Mouse (Mus musculus) liver, postnatal 0 days (tissue): ENCODE measurements around the gene Dusp10. TPM values are rescaled to one million over a fixed set of nuclear protein-coding genes. Genes with fewer than 3 reads are reported as not detected.
A peak's percentile ranks its signal among the peaks of the same experiment; 100 is the strongest.

Experiments
- ATAC-seq: fragments of 200-750 bp; cut with Nextera tagmentation; 2 replicates; pipeline ENCODE4 v1.8.0; 2017; ENCODE audit warnings: mild to moderate bottlenecking, moderate library complexity
- DNase-seq: peaks from one replicate; pipeline ENCODE4 v3.0.0-alpha.2; 2016
- H3K27ac ChIP-seq: fragments of 300-500 bp; sonication (generic); 2 replicates; pipeline ENCODE4 v1.5.1; 2014; ENCODE audit warnings: antibody characterized with exemption, moderate library complexity, mild to moderate bottlenecking, low read depth
- H3K27me3 ChIP-seq: fragments of 300-500 bp; sonication (generic); 2 replicates; pipeline ENCODE4 v1.6.1; 2014; ENCODE audit warnings: low read length, control low read depth, mixed read lengths; ENCODE audit not compliant: insufficient read depth
- H3K36me3 ChIP-seq: fragments of 300-500 bp; sonication (generic); replicated peaks from 2 replicates; pipeline ENCODE4 v1.6.1; 2014; ENCODE audit warnings: mild to moderate bottlenecking, control low read depth, low read length, moderate library complexity, mixed read lengths; ENCODE audit not compliant: insufficient read depth
- H3K4me1 ChIP-seq: fragments of 300-500 bp; sonication (generic); 2 replicates; pipeline ENCODE4 v1.6.1; 2014; ENCODE audit warnings: antibody characterized with exemption, mild to moderate bottlenecking, control low read depth; ENCODE audit not compliant: insufficient read depth
- H3K4me2 ChIP-seq: fragments of 300-500 bp; sonication (generic); 2 replicates; pipeline ENCODE4 v1.6.1; 2014; ENCODE audit warnings: low read depth, mild to moderate bottlenecking, low read length, moderate library complexity, mixed read lengths
- H3K4me3 ChIP-seq: fragments of 300-500 bp; sonication (generic); 2 replicates; pipeline ENCODE4 v1.5.1; 2014; ENCODE audit warnings: low read depth, low read length
- H3K9ac ChIP-seq: fragments of 300-500 bp; sonication (generic); replicated peaks from 2 replicates; pipeline ENCODE4 v1.6.1; 2014; ENCODE audit warnings: mild to moderate bottlenecking, moderate library complexity
- H3K9me3 ChIP-seq: fragments of 300-500 bp; sonication (generic); 2 replicates; pipeline ENCODE4 v1.6.1; 2016; ENCODE audit warnings: mild to moderate bottlenecking, control low read depth, low read length, mixed read lengths
- CTCF ChIP-seq: sonication (generic); IDR thresholded peaks from 2 replicates; pipeline ENCODE4 v1.5.1; 2016; ENCODE audit warnings: antibody characterized with exemption, low read depth
- EP300 ChIP-seq: IDR thresholded peaks from 2 replicates; pipeline ENCODE4 v1.6.1; 2016; ENCODE audit warnings: antibody characterized with exemption, low read depth, mild to moderate bottlenecking
- WGBS: fragments of 180-500 bp; shearing (Covaris S2); extraction: QIAGEN DNeasy Blood & Tissue Kit; methylation state at CpG from one replicate; pipeline ENCODE4 v1.1.7; 2014; ENCODE audit not compliant: insufficient replicate concordance; 5-methylcytosine and 5-hydroxymethylcytosine counted together
- polyA plus RNA-seq: library from polyadenylated mRNA; unstranded; fragments of >200 nt; fragmentation: Nextera tagmentation; extraction: Ambion mirVana; gene quantifications from 2 replicates; pipeline ENCODE4 v1.2.1, GENCODE M21; 2015

The Dusp10 gene
- polyA plus RNA-seq, 1 experiment from 2014 or later, result 2.6 TPM

DNA sequence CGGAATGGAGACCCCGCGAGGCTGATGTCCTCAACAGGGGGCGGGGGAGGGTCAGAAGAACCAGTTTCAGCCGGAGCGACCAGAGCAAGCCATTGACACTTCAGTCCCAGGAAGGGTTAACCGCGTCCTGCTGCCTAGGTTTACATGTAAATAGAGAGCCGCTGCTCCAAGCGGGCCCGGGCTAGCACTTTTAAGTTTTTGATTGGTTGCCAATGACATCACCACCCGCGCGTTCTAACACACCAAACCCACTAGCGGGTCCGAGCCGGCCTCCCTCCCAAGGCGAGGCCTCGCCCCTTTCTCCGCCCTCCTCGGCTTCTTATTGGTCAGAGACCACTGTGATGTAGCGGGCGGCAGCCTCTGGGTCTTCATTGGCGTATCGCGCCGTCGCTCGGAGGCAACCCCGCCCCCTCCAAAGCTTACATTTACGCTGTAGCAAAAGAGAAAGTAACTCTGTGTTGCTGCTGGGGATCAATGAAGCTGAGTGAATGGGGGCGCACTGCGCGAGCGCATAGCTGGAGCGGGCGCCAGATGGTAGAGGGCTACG is 21.0 kb downstream of the Dusp10 start, which contains the start of gene 1700056E22Rik:
1700056E22Rik (minus strand) TSS at position 291 of the 547 bp plus-strand sequence.
- peak within 1 kb of the TSS; percentile 85 for H3K4me3 ChIP-seq
- H3K36me3 ChIP-seq, result no peaks in the 10 kb centered on the region; the same call in 1 of the 2 replicates
- H3K27ac ChIP-seq, result peak within 1 kb of the TSS; percentile 98
- TF ChIP-seq CTCF (peak; percentile 32), EP300 (peak; percentile 17; the same call in 1 of the 2 replicates)
- H3K4me2 ChIP-seq, result peak within 1 kb of the TSS; percentile 99
- WGBS, result 0% methylated on average over 38 of the region's 38 CpGs
- no peaks in the 10 kb centered on the region for H3K9me3 ChIP-seq
- DNase-seq, result peak; percentile 99
- peak; percentile 98 for ATAC-seq
- peak within 1 kb of the TSS; percentile 96 for H3K9ac ChIP-seq
- peaks cover 2% of the 10 kb centered on the region; the same call in 1 of the 2 replicates for H3K27me3 ChIP-seq
- peaks cover 14% of the 10 kb centered on the region for H3K4me1 ChIP-seq

DNA sequence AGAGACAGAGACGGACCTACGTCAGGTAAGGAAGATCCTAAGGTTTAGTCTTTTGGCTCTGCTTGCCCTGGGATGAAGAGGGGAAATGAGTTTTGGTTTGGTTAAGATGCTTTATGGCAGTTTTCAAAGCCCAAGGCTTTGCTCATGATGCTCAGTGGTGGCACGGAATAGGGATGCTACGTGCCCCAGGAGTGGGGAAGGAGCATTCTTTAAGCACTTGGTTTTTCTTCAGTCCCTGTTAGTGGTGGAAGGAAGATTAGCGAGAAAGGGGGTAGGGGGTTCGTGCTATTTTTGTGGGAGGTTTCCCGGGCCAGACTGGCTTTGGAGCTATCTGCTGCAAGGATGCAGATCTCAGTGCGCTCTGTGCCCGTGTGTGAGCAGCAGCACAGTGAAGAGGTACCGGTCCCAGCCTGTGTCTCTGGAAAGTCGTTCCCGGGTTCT is 21.7 kb downstream of the Dusp10 start:
- H3K4me1 ChIP-seq, result peaks cover 14% of the 10 kb centered on the region
- H3K27ac ChIP-seq, result 0 out of 2 replicates have a peak overlapping the region, but pooled peaks have one; percentile 35

DNA sequence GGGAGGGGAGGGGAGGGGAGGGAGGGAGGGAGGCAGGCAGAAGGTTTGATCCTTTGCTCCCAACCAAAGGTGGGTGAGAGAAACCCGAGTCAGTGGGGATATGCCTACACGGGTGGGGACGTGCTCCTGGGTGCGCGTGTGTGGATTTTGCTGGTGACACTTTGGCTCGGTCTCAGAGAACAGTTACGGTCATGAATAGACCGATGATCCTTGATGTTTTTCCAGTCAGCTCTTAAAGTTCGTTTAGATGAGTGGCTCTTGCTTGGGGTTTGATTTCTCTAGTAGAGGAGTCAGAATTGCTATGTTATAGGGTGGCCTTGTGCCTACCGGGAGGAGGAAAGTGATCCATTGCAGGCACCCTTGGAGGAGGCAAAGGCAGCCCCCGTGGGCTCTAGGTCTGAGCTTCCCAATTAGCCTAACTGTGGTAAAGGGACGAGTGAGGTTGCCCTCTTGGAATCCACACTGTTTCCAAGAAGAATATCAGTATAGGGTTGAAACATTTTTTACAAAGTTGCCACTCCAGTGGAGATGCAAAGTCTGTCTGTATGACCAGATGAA is 22.3 kb downstream of the Dusp10 start:
- Histone ChIP-seq H3K27me3 (peaks cover 2% of the 10 kb centered on the region; the same call in 1 of the 2 replicates), H3K4me1 (peaks cover 14% of the 10 kb centered on the region), H3K9ac (peak overlapping the region; percentile 63), H3K36me3 (no peaks in the 10 kb centered on the region; the same call in 1 of the 2 replicates), H3K4me2 (peak overlapping the region; percentile 99), H3K27ac (no peak overlapping the region), H3K4me3 (peak overlapping the region; percentile 85), H3K9me3 (no peaks in the 10 kb centered on the region)
- ATAC-seq (no peak), DNase-seq (no peak)
- no peak for TF ChIP-seq CTCF
- TF ChIP-seq EP300, result no peak
- 18% methylated on average over 12 of the region's 12 CpGs for WGBS

More for the DNA sequence above, 21.7 kb downstream of the Dusp10 start:
- under 1% methylated on average over 12 of the region's 12 CpGs for WGBS
- Histone ChIP-seq H3K9me3 (no peaks in the 10 kb centered on the region), H3K27me3 (peaks cover 2% of the 10 kb centered on the region; the same call in 1 of the 2 replicates), H3K4me3 (peak overlapping the region; percentile 85), H3K36me3 (no peaks in the 10 kb centered on the region; the same call in 1 of the 2 replicates), H3K4me2 (peak overlapping the region; percentile 99), H3K9ac (peak overlapping the region; percentile 58)
- TF ChIP-seq CTCF (no peak), EP300 (no peak)
- ATAC-seq (no peak), DNase-seq (peak; percentile 29)

DNA sequence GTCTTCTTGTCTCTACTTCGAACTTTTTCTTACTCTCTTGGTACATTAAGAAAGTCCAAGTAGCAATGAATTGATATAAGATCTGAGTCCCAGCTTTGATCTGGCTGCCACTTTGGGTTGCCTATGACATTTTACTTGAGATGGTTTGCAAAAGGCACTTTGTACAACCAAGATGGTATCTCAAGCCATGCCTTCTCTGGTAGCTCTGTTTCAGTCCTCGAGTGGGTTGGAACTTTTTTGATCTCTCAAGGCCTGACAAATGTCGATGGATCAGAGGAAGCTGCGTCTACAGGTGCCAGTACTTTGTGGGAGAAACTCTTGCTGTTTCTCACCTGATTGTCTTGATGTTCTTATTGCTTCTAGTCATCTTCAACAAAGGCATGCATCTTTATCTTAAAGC is 24.7 kb downstream of the Dusp10 start:
- ATAC-seq (no peak), DNase-seq (no peak)
- H3K27ac ChIP-seq, result no peak overlapping the region
- no peak overlapping the region for H3K9ac ChIP-seq
- no peaks in the 10 kb centered on the region; the same call in 1 of the 2 replicates for H3K36me3 ChIP-seq
- H3K4me1 ChIP-seq, result peaks cover 12% of the 10 kb centered on the region
- H3K9me3 ChIP-seq, result no peaks in the 10 kb centered on the region
- no peak overlapping the region for H3K4me2 ChIP-seq
- H3K4me3 ChIP-seq, result no peak overlapping the region
- no peaks in the 10 kb centered on the region for H3K27me3 ChIP-seq
- TF ChIP-seq CTCF, result no peak
- no peak for TF ChIP-seq EP300
- 83% methylated on average over 4 of the region's 4 CpGs for WGBS

DNA sequence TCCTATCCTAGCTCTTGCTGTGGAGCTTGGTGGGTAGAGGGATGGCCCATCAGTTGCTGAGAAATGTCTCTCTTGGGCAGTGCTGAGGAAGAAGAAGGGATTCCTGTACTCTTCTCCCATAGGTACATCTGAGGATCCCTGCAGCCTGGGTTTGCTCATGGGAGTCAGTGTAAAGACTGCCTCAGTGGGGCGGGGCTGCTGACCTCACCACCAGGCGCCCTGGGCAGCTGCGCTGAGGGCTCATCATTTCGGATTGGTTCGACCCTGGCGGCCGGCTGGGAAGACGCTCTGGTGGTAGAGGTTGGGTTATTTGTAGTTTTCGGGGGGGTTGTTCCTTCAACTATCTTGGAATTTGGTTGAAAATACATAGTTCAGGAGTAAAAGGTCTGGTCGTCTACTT is 26.2 kb downstream of the Dusp10 start:
- DNase-seq, result no peak
- no peaks in the 10 kb centered on the region for H3K9me3 ChIP-seq
- ATAC-seq, result no peak
- H3K27ac ChIP-seq, result no peak overlapping the region
- no peaks in the 10 kb centered on the region for H3K27me3 ChIP-seq
- 82% methylated on average over 10 of the region's 10 CpGs for WGBS
- H3K36me3 ChIP-seq, result no peaks in the 10 kb centered on the region; the same call in 1 of the 2 replicates
- TF ChIP-seq CTCF (no peak), EP300 (no peak)
- H3K4me2 ChIP-seq, result no peak overlapping the region
- H3K9ac ChIP-seq, result no peak overlapping the region
- no peak overlapping the region for H3K4me3 ChIP-seq
- H3K4me1 ChIP-seq, result peaks cover 9% of the 10 kb centered on the region

DNA sequence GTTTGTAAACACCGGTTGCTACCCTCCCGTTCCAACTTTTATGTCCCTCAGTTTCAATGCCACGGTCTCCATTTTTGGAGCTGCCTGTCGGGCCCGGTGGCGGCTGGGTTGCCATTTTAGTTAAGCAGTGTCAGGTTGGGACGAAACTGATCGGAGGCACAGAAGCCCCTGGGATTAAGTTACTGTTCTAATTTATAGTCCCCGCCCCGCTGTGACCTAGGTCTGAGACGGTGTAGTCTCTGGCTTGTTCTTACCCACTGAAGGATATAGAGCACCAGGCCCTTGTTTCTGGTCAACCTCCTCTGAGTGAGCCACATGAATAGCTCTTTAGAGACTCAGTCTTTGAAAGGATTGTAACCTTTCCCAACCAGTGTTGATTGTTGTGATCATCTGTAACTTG is 27.1 kb downstream of the Dusp10 start:
- DNase-seq (no peak), ATAC-seq (no peak)
- TF ChIP-seq CTCF, result no peak
- TF ChIP-seq EP300, result no peak
- Histone ChIP-seq H3K4me2 (no peak overlapping the region), H3K4me3 (no peak overlapping the region), H3K27me3 (no peaks in the 10 kb centered on the region), H3K27ac (no peak overlapping the region), H3K4me1 (peaks cover 9% of the 10 kb centered on the region), H3K36me3 (no peaks in the 10 kb centered on the region; the same call in none of the 2 replicates), H3K9me3 (no peaks in the 10 kb centered on the region), H3K9ac (no peak overlapping the region)
- 87% methylated on average over 11 of the region's 11 CpGs for whole genome bisulfite sequencing
